Mouse (Mus musculus): Measurements from ENCODE around the gene Rnf214. TPM values are rescaled to one million over a fixed set of nuclear protein-coding genes. Genes with fewer than 3 reads are reported as not detected.
A peak's percentile ranks its signal among the peaks of the same experiment; 100 is the strongest.

The Rnf214 gene
- total RNA-seq (2014; rRNA removed; ENCODE audit: low replicate concordance) (27.4 and 42.9 TPM in 2 replicates), polyA plus RNA-seq (2015; fragmentation: Nextera tagmentation; extraction: Ambion mirVana) (30.5 and 32.4 TPM in 2 replicates)

DNA sequence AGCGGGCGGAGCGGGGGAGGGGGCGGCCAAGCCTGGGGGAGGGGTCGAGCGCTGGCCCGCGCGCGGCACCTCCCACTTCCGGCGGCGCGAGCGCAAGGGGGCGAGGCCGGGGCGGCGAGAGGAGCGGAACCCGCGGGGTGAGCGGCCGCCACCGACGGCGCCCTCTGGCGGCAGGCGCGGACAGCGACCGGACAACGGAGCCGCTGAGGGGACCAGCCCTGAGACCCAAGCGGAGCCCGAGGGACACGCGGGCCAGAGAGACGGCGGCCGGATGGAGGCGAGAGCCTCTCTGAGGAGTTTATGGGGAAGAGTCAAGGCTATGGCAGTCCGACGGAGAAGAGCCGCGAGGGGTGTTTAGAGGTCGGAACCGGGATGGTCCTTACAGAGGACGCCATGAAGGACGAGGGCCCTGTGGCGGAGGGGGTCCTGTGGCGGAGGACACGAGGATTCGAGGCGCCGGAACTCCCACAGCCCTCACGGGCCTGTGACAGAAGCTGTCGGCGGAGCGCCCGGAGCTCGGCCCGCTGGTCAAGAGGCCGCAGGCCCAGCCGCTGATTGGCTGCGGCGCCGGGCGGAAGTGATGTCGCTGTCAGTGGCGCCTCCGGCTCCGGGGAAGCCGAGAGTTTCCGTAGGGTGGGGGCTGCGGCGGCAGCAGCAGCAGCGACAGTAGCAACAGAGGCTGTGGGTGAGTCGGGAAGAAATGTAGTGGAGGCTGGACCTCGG, at the start of gene Rnf214, which contains the start of gene Pcsk7:
Rnf214 (minus strand) TSS at position 557 of the 723 bp plus-strand sequence.
Pcsk7 (plus strand) TSS at position 143 of the 723 bp plus-strand sequence.
- Histone ChIP-seq H3K4me3 (ENCODE audit: low read depth, low read length) (peak within 1 kb of the TSS; percentile 78), H3K9me3 (replicated peaks; ENCODE audit: control insufficient read depth, low read length) (no peaks in the 10 kb centered on the region), H3K27me3 (ENCODE audit: control insufficient read depth, insufficient read depth, low read length) (no peaks in the 10 kb centered on the region), H3K4me2 (ENCODE audit: low read depth, low read length) (peak within 1 kb of the TSS; percentile 68), H3K9ac (replicated peaks; ENCODE audit: low read depth, low read length) (peak within 1 kb of the TSS; percentile 80), H3K36me3 (replicated peaks; ENCODE audit: control insufficient read depth, insufficient read depth, low read length) (peaks cover 39% of the 10 kb centered on the region), H3K27ac (ENCODE audit: low read depth) (peak within 1 kb of the TSS; percentile 97), H3K4me1 (ENCODE audit: control insufficient read depth, insufficient read depth) (peaks cover 20% of the 10 kb centered on the region; the same call in 1 of the 2 replicates)
- peak; percentile 94 for ATAC-seq (ENCODE audit: insufficient read depth, low read depth)
- peak; percentile 86 for DNase-seq (ENCODE audit: low spot score)
- under 1% methylated on average over 79 of the region's 80 CpGs for whole genome bisulfite sequencing
- TF ChIP-seq EP300 (IDR thresholded peaks at IDR 0.05; ENCODE audit: low read depth) (0 out of 2 replicates have a peak, but pooled peaks have one; percentile 41), CTCF (IDR thresholded peaks at IDR 0.05; ENCODE audit: low read depth) (peak; percentile 63)

DNA sequence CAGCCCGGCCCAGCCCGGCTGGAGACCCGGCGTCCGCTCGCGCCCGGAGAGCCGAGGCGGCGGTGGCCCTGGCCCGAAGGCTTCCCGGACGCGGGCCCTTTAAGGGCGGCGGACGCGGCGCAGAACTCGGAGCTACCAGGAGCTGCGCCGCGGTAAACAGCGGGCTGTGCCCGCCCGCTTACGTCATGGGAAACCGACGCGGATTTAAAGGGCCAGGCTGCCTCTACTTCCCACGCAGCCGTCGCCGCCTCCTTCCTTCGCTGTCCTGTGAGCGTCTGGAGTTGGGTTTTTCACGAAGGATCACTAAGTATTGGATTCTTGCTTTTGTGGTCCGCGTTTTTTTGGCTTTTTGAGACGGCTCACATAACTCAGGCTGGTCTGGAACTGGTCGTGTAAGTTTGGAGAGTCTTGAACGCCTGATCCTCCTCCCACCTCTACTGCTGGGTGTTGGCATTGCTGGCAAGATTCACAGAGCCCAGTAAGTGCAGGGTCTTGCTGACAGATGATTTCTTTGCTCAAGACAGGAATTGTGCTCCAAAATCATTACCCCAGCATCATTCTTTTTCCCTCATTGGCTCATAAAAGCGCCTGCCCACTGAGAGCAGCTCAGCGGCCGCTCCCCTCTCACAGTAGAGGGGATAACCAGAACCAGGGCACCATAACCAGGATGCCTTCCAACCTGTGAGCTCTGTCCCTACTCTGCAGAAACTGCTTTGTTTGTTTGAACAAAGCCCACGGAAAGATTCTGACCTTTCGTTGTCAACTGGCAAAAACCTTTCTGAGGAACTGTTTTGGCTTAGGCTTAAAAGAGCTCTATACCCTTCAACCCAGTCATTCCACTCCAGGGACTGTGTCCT, 48.6 kb upstream of the Rnf214 start, which contains the start of gene Sidt2:
Sidt2 (minus strand) TSS at position 152 of the 857 bp plus-strand sequence.
- H3K36me3 ChIP-seq (replicated peaks; ENCODE audit: control insufficient read depth, insufficient read depth, low read length) = peaks cover 19% of the 10 kb centered on the region
- TF ChIP-seq CTCF (IDR thresholded peaks at IDR 0.05; ENCODE audit: low read depth) = no peak
- no peak for TF ChIP-seq EP300 (IDR thresholded peaks at IDR 0.05; ENCODE audit: low read depth)
- peak within 1 kb of the TSS; percentile 87 for H3K4me3 ChIP-seq (ENCODE audit: low read depth, low read length)
- H3K4me2 ChIP-seq (ENCODE audit: low read depth, low read length) = peak within 1 kb of the TSS; percentile 81
- ATAC-seq (ENCODE audit: insufficient read depth, low read depth) (peak; percentile 94), DNase-seq (ENCODE audit: low spot score) (peak; percentile 89)
- no peaks in the 10 kb centered on the region for H3K9me3 ChIP-seq (replicated peaks; ENCODE audit: control insufficient read depth, low read length)
- H3K4me1 ChIP-seq (ENCODE audit: control insufficient read depth, insufficient read depth) = peaks cover 12% of the 10 kb centered on the region
- H3K27ac ChIP-seq (ENCODE audit: low read depth) = peak within 1 kb of the TSS; percentile 95
- no peaks in the 10 kb centered on the region for H3K27me3 ChIP-seq (ENCODE audit: control insufficient read depth, insufficient read depth, low read length)
- WGBS = under 1% methylated on average over 48 of the region's 48 CpGs
- H3K9ac ChIP-seq (replicated peaks; ENCODE audit: low read depth, low read length) = peak within 1 kb of the TSS; percentile 93

DNA sequence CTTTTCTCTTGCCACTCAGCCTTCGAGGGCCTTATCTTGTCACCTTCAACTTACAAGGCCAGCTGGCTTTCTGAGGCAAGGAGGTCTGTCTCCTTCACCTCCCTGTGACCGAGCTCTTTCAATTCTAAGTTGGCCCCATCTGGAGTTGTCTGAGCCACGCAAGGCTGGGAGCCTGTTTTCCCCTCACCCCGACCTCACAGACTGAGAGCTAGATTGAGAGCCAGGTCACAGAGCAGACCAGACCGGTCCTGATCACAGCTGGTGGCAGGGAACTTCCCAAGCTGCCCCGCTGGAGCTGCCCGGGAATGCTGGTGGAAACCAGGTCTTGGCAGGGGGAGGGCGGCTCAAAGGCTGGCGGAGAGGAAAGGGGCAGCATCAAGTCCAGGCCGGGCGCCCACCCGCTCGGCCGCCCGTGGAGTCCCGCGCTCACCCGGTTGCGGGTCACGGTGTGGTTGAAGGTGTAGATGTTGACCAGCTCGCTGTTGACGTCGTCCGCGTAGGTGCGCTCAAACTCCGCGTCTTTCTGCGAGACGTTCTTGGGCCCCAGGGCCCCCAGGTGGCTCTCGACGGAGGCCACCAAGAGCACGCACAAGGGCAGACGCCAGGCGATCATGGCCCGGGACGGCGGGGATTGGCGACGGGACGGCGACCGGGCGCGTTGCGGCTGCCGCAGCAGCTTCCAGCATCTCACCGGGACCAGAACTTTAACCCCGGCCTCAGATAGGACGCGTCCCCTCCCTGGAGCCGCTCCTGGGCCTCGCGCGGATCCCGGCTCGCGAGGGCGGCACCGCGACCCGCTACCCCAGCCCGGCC, 47.8 kb upstream of the Rnf214 start:
- peak overlapping the region; percentile 87 for H3K4me3 ChIP-seq (ENCODE audit: low read depth, low read length)
- peak overlapping the region; percentile 93 for H3K9ac ChIP-seq (replicated peaks; ENCODE audit: low read depth, low read length)
- peak overlapping the region; percentile 95 for H3K27ac ChIP-seq (ENCODE audit: low read depth)
- no peaks in the 10 kb centered on the region for H3K27me3 ChIP-seq (ENCODE audit: control insufficient read depth, insufficient read depth, low read length)
- TF ChIP-seq CTCF (IDR thresholded peaks at IDR 0.05; ENCODE audit: low read depth) = no peak
- TF ChIP-seq EP300 (IDR thresholded peaks at IDR 0.05; ENCODE audit: low read depth) = no peak
- DNase-seq (ENCODE audit: low spot score) (peak; percentile 54), ATAC-seq (ENCODE audit: insufficient read depth, low read depth) (peak; percentile 51)
- H3K9me3 ChIP-seq (replicated peaks; ENCODE audit: control insufficient read depth, low read length) = no peaks in the 10 kb centered on the region
- H3K36me3 ChIP-seq (replicated peaks; ENCODE audit: control insufficient read depth, insufficient read depth, low read length) = peaks cover 28% of the 10 kb centered on the region
- WGBS = under 1% methylated on average over 61 of the region's 63 CpGs
- H3K4me1 ChIP-seq (ENCODE audit: control insufficient read depth, insufficient read depth) = peaks cover 12% of the 10 kb centered on the region
- H3K4me2 ChIP-seq (ENCODE audit: low read depth, low read length) = peak overlapping the region; percentile 81

DNA sequence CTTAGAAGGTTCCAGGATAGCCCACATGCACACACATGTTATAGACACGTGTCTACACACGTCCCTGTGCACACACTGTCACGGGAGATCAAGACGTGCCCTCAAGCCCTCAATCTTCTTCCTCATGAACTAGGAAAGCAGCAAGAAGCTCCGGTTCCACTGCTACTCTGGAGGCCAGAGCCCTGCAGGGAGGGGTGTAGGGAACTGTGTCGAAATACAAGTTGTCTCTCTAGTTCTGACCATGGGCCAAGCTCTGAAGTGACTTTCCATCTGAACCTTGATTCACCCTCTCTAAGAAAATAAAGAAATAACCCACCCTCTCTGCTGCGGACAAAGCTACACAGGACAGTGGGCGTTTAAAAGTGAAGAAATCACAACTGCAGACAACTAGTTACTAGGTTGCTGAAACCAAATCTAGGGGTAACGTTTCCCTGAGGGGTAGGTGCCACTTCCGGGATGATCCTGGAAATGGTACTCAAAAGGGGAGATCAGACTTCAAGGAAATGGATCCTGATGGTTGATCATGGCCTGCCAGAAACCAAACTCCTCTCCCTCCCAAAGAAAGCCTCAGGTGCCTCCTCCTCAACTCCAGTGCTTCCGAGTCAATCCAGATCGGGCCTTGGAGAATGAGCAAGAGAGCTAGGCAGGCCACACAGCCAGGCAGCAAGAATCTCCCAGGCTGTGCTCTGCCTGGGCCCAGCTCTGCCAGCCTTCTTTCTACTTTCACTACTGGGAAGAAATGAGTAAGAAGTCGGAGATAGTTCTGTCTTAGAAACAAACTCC, 47.0 kb upstream of the Rnf214 start:
- DNase-seq (ENCODE audit: low spot score) = no peak
- 45% methylated on average over 13 of the region's 13 CpGs for WGBS

More for the DNA sequence above, 47.0 kb upstream of the Rnf214 start:
- no peaks in the 10 kb centered on the region for H3K27me3 ChIP-seq (ENCODE audit: control insufficient read depth, insufficient read depth, low read length)
- peak overlapping the region; percentile 81 for H3K4me2 ChIP-seq (ENCODE audit: low read depth, low read length)
- no peak for TF ChIP-seq EP300 (IDR thresholded peaks at IDR 0.05; ENCODE audit: low read depth)
- TF ChIP-seq CTCF (IDR thresholded peaks at IDR 0.05; ENCODE audit: low read depth) = no peak
- H3K36me3 ChIP-seq (replicated peaks; ENCODE audit: control insufficient read depth, insufficient read depth, low read length) = peaks cover 35% of the 10 kb centered on the region
- peak overlapping the region; percentile 93 for H3K9ac ChIP-seq (replicated peaks; ENCODE audit: low read depth, low read length)
- ATAC-seq (ENCODE audit: insufficient read depth, low read depth) = no peak
- H3K4me3 ChIP-seq (ENCODE audit: low read depth, low read length) = peak overlapping the region; percentile 87
- H3K27ac ChIP-seq (ENCODE audit: low read depth) = peak overlapping the region; percentile 95
- no peaks in the 10 kb centered on the region for H3K9me3 ChIP-seq (replicated peaks; ENCODE audit: control insufficient read depth, low read length)
- peaks cover 12% of the 10 kb centered on the region for H3K4me1 ChIP-seq (ENCODE audit: control insufficient read depth, insufficient read depth)

All from heart, postnatal 0 days (tissue).